Mouse (Mus musculus) limb, embryonic 13.5 days (tissue): ENCODE measurements around the gene Fos. TPM values are rescaled to one million over a fixed set of nuclear protein-coding genes. Genes with fewer than 3 reads are reported as not detected.

Experiments used
- ATAC-seq: fragments of 200-750 bp; cut with Nextera tagmentation; 2 replicates; pipeline ENCODE4 v1.8.0; 2017; ENCODE audit warnings: low read depth, moderate number of reproducible peaks, moderate TSS enrichment; ENCODE audit not compliant: low FRiP score
- H3K27ac ChIP-seq: fragments of 300-500 bp; sonication (generic); 2 replicates; pipeline ENCODE4 v1.5.1; 2015; ENCODE audit warnings: inconsistent platforms, mild to moderate bottlenecking, moderate library complexity
- H3K27me3 ChIP-seq: fragments of 300-500 bp; sonication (generic); 2 replicates; pipeline ENCODE4 v1.6.1; 2015; ENCODE audit warnings: mild to moderate bottlenecking, inconsistent platforms
- H3K36me3 ChIP-seq: fragments of 300-500 bp; sonication (generic); 2 replicates; pipeline ENCODE4 v1.6.1; 2015; ENCODE audit warnings: inconsistent platforms, mild to moderate bottlenecking, moderate library complexity
- H3K4me1 ChIP-seq: fragments of 300-500 bp; sonication (generic); 2 replicates; pipeline ENCODE4 v1.6.1; 2015; ENCODE audit warnings: inconsistent platforms
- H3K4me2 ChIP-seq: fragments of 300-500 bp; sonication (generic); replicated peaks from 2 replicates; pipeline ENCODE4 v1.6.1; 2015; ENCODE audit warnings: inconsistent platforms, mild to moderate bottlenecking, moderate library complexity
- H3K4me3 ChIP-seq: fragments of 300-500 bp; sonication (generic); 2 replicates; pipeline ENCODE4 v1.5.1; 2015; ENCODE audit warnings: moderate library complexity, mild to moderate bottlenecking, inconsistent platforms
- H3K9ac ChIP-seq: fragments of 300-500 bp; sonication (generic); 2 replicates; pipeline ENCODE4 v1.6.1; 2015; ENCODE audit warnings: mild to moderate bottlenecking, inconsistent platforms
- H3K9me3 ChIP-seq: fragments of 300-500 bp; sonication (generic); 2 replicates; pipeline ENCODE4 v1.6.1; 2016; ENCODE audit warnings: inconsistent platforms
- WGBS: fragments of 180-500 bp; shearing (Covaris S2); methylation state at CpG from one replicate; pipeline ENCODE4 v1.1.7; 2015; 5-methylcytosine and 5-hydroxymethylcytosine counted together
- polyA plus RNA-seq: library from polyadenylated mRNA; unstranded; fragments of >200 nt; fragmentation: Nextera tagmentation; extraction: Ambion mirVana; gene quantifications from 2 replicates; pipeline ENCODE4 v1.2.1, GENCODE M21; 2015

Fos gene
- polyA plus RNA-seq, 1 experiment from 2014 or later = 7.2 TPM

- Histone ChIP-seq H3K9ac (no peak overlapping the region), H3K27me3 (no peaks in the 10 kb centered on the region), H3K4me2 (no peak overlapping the region), H3K27ac (no peak overlapping the region), H3K4me1 (no peaks in the 10 kb centered on the region), H3K9me3 (peaks cover 6% of the 10 kb centered on the region; the same call in 1 of the 2 replicates), H3K36me3 (no peaks in the 10 kb centered on the region), H3K4me3 (no peak overlapping the region)
- 79% methylated on average over 7 of the region's 7 CpGs for WGBS
- ATAC-seq = no peak
Observed at GRCm38 (mm10) chr12:85496336-85496735, 22.6 kb downstream of the Fos start.

- Histone ChIP-seq H3K4me3 (no peak overlapping the region), H3K9me3 (peaks cover 10% of the 10 kb centered on the region), H3K4me1 (no peaks in the 10 kb centered on the region), H3K36me3 (no peaks in the 10 kb centered on the region), H3K4me2 (no peak overlapping the region), H3K27me3 (no peaks in the 10 kb centered on the region), H3K9ac (no peak overlapping the region), H3K27ac (no peak overlapping the region)
- WGBS = 25% methylated on average over 7 of the region's 7 CpGs
- ATAC-seq = no peak
Observed at GRCm38 (mm10) chr12:85496755-85497154, 23.1 kb downstream of the Fos start.

- Histone ChIP-seq H3K9me3 (peaks cover 16% of the 10 kb centered on the region), H3K4me1 (no peaks in the 10 kb centered on the region), H3K27me3 (no peaks in the 10 kb centered on the region), H3K9ac (no peak overlapping the region), H3K36me3 (no peaks in the 10 kb centered on the region), H3K27ac (no peak overlapping the region), H3K4me3 (no peak overlapping the region), H3K4me2 (no peak overlapping the region)
- 65% methylated on average over 11 of the region's 11 CpGs for WGBS
- 0 out of 2 replicates have a peak, but pooled peaks have one; percentile 43 for ATAC-seq
Observed at GRCm38 (mm10) chr12:85497310-85498135, 23.8 kb downstream of the Fos start.

GRCm38 (mm10) chr12:85499001-85499400 is 25.3 kb downstream of the Fos start:
- Histone ChIP-seq H3K9me3 (peaks cover 16% of the 10 kb centered on the region), H3K27me3 (no peaks in the 10 kb centered on the region), H3K4me2 (no peak overlapping the region), H3K27ac (no peak overlapping the region), H3K4me3 (no peak overlapping the region), H3K4me1 (no peaks in the 10 kb centered on the region), H3K36me3 (no peaks in the 10 kb centered on the region), H3K9ac (no peak overlapping the region)
- 72% methylated on average over 8 of the region's 8 CpGs for WGBS
- ATAC-seq = no peak

- peaks cover 23% of the 10 kb centered on the region for H3K9me3 ChIP-seq
- H3K27ac ChIP-seq = no peak overlapping the region
- WGBS = 90% methylated on average over 4 of the region's 4 CpGs
Observed at GRCm38 (mm10) chr12:85502682-85503081, 29.0 kb downstream of the Fos start.

GRCm38 (mm10) chr12:85508235-85508634 is 34.5 kb downstream of the Fos start:
- H3K36me3 ChIP-seq = no peaks in the 10 kb centered on the region
- H3K9ac ChIP-seq = no peak overlapping the region
- peaks cover 7% of the 10 kb centered on the region for H3K9me3 ChIP-seq
- H3K27me3 ChIP-seq = no peaks in the 10 kb centered on the region
- ATAC-seq = no peak
- WGBS = 19% methylated on average over 3 of the region's 3 CpGs
- H3K4me2 ChIP-seq = no peak overlapping the region
- no peak overlapping the region for H3K4me3 ChIP-seq
- H3K4me1 ChIP-seq = no peaks in the 10 kb centered on the region
- H3K27ac ChIP-seq = no peak overlapping the region

More at GRCm38 (mm10) chr12:85502682-85503081, 29.0 kb downstream of the Fos start:
- no peak for ATAC-seq
- H3K9ac ChIP-seq = no peak overlapping the region
- H3K36me3 ChIP-seq = no peaks in the 10 kb centered on the region
- no peaks in the 10 kb centered on the region for H3K4me1 ChIP-seq
- no peaks in the 10 kb centered on the region for H3K27me3 ChIP-seq
- no peak overlapping the region for H3K4me2 ChIP-seq
- no peak overlapping the region for H3K4me3 ChIP-seq

GRCm38 (mm10) chr12:85510013-85510412 is 36.3 kb downstream of the Fos start:
- H3K4me3 ChIP-seq = no peak overlapping the region
- no peaks in the 10 kb centered on the region for H3K27me3 ChIP-seq
- H3K36me3 ChIP-seq = no peaks in the 10 kb centered on the region
- H3K4me1 ChIP-seq = peaks cover 3% of the 10 kb centered on the region; the same call in 1 of the 2 replicates
- H3K9me3 ChIP-seq = peaks cover under 1% of the 10 kb centered on the region
- no peak overlapping the region for H3K27ac ChIP-seq
- WGBS = 96% methylated on average over 2 of the region's 2 CpGs
- H3K4me2 ChIP-seq = no peak overlapping the region
- no peak overlapping the region for H3K9ac ChIP-seq
- ATAC-seq = no peak

GRCm38 (mm10) chr12:85513789-85514447 is 40.2 kb downstream of the Fos start:
- no peak overlapping the region for H3K4me3 ChIP-seq
- no peak overlapping the region for H3K4me2 ChIP-seq
- no peak for ATAC-seq
- H3K27ac ChIP-seq = no peak overlapping the region
- 82% methylated on average over 6 of the region's 6 CpGs for WGBS
- H3K9ac ChIP-seq = no peak overlapping the region
- peaks cover 4% of the 10 kb centered on the region; the same call in 1 of the 2 replicates for H3K4me1 ChIP-seq
- no peaks in the 10 kb centered on the region for H3K9me3 ChIP-seq
- H3K36me3 ChIP-seq = no peaks in the 10 kb centered on the region
- no peaks in the 10 kb centered on the region for H3K27me3 ChIP-seq

GRCm38 (mm10) chr12:85514958-85515357 is 41.3 kb downstream of the Fos start:
- Histone ChIP-seq H3K27ac (no peak overlapping the region), H3K27me3 (no peaks in the 10 kb centered on the region), H3K9me3 (no peaks in the 10 kb centered on the region), H3K4me1 (peaks cover 4% of the 10 kb centered on the region; the same call in 1 of the 2 replicates), H3K4me2 (no peak overlapping the region), H3K4me3 (no peak overlapping the region), H3K9ac (no peak overlapping the region), H3K36me3 (no peaks in the 10 kb centered on the region)
- no peak for ATAC-seq
- 55% methylated on average over 5 of the region's 5 CpGs for WGBS

- Histone ChIP-seq H3K27ac (no peak overlapping the region), H3K9ac (no peak overlapping the region), H3K9me3 (no peaks in the 10 kb centered on the region), H3K4me2 (no peak overlapping the region), H3K4me3 (no peak overlapping the region), H3K36me3 (no peaks in the 10 kb centered on the region), H3K27me3 (no peaks in the 10 kb centered on the region), H3K4me1 (peaks cover 4% of the 10 kb centered on the region; the same call in 1 of the 2 replicates)
- no peak for ATAC-seq
- 83% methylated on average over 3 of the region's 3 CpGs for WGBS
Observed at GRCm38 (mm10) chr12:85515865-85516264, 42.2 kb downstream of the Fos start.

- Histone ChIP-seq H3K27ac (no peak overlapping the region), H3K27me3 (no peaks in the 10 kb centered on the region), H3K4me3 (no peak overlapping the region), H3K4me1 (peaks cover 4% of the 10 kb centered on the region; the same call in 1 of the 2 replicates), H3K36me3 (no peaks in the 10 kb centered on the region), H3K9me3 (no peaks in the 10 kb centered on the region), H3K9ac (no peak overlapping the region), H3K4me2 (no peak overlapping the region)
- WGBS = 89% methylated on average over 13 of the region's 13 CpGs
- no peak for ATAC-seq
Observed at GRCm38 (mm10) chr12:85517339-85517738, 43.6 kb downstream of the Fos start.

- ATAC-seq = no peak
- Histone ChIP-seq H3K4me1 (peaks cover 10% of the 10 kb centered on the region), H3K27ac (no peak overlapping the region), H3K4me2 (no peak overlapping the region), H3K36me3 (no peaks in the 10 kb centered on the region), H3K9me3 (no peaks in the 10 kb centered on the region), H3K27me3 (no peaks in the 10 kb centered on the region), H3K9ac (no peak overlapping the region), H3K4me3 (no peak overlapping the region)
- 71% methylated on average over 5 of the region's 5 CpGs for WGBS
Observed at GRCm38 (mm10) chr12:85518009-85518408, 44.3 kb downstream of the Fos start.
